Mouse (Mus musculus) limb, embryonic 14.5 days (tissue): Measurements from ENCODE around the gene Phactr2. TPM values are rescaled to one million over a fixed set of nuclear protein-coding genes. Genes with fewer than 3 reads are reported as not detected.

Source experiments
- ATAC-seq: fragments of 200-750 bp; cut with Nextera tagmentation; 2 replicates; pipeline ENCODE4 v1.8.0; 2017; ENCODE audit warnings: low read depth, moderate number of reproducible peaks, moderate TSS enrichment; ENCODE audit not compliant: low FRiP score
- DNase-seq: peaks from one replicate; pipeline ENCODE4 v3.0.0-alpha.2; 2015; ENCODE audit warnings: low spot score
- H3K27ac ChIP-seq: fragments of 300-500 bp; sonication (generic); replicated peaks from 2 replicates; pipeline ENCODE4 v1.5.1; 2014; ENCODE audit warnings: low read depth, mild to moderate bottlenecking, low read length, moderate library complexity, mixed read lengths
- H3K27me3 ChIP-seq: fragments of 300-500 bp; sonication (generic); 2 replicates; pipeline ENCODE4 v1.6.1; 2014; ENCODE audit warnings: low read length, mixed read lengths; ENCODE audit not compliant: control insufficient read depth, insufficient read depth
- H3K36me3 ChIP-seq: fragments of 300-500 bp; sonication (generic); 2 replicates; pipeline ENCODE4 v1.6.1; 2014; ENCODE audit warnings: mild to moderate bottlenecking, low read length, moderate library complexity, mixed read lengths; ENCODE audit not compliant: control insufficient read depth, insufficient read depth
- H3K4me1 ChIP-seq: fragments of 300-500 bp; sonication (generic); 2 replicates; pipeline ENCODE4 v1.6.1; 2014; ENCODE audit warnings: antibody characterized with exemption, low read length, mixed read lengths; ENCODE audit not compliant: control insufficient read depth, insufficient read depth
- H3K4me2 ChIP-seq: fragments of 300-500 bp; sonication (generic); replicated peaks from 2 replicates; pipeline ENCODE4 v1.6.1; 2014; ENCODE audit warnings: low read depth, mild to moderate bottlenecking, low read length, moderate library complexity; ENCODE audit not compliant: severe bottlenecking
- H3K4me3 ChIP-seq: fragments of 300-500 bp; sonication (generic); replicated peaks from 2 replicates; pipeline ENCODE4 v1.5.1; 2014; ENCODE audit warnings: low read length
- H3K9ac ChIP-seq: fragments of 300-500 bp; sonication (generic); 2 replicates; pipeline ENCODE4 v1.6.1; 2014; ENCODE audit warnings: mild to moderate bottlenecking, low read depth, low read length, moderate library complexity; ENCODE audit not compliant: severe bottlenecking
- H3K9me3 ChIP-seq: fragments of 300-500 bp; sonication (generic); 2 replicates; pipeline ENCODE4 v1.6.1; 2016; ENCODE audit warnings: low read length; ENCODE audit not compliant: control insufficient read depth
- POLR2A ChIP-seq: fragments of 200-500 bp; IDR thresholded peaks from 2 replicates; pipeline ENCODE4 v1.8.0; 2012; ENCODE audit warnings: inconsistent platforms, mild to moderate bottlenecking, moderate library complexity, borderline replicate concordance; ENCODE audit not compliant: insufficient read depth, insufficient read length; ENCODE audit errors: extremely low read depth
- WGBS: fragments of 180-500 bp; shearing (Covaris S2); extraction: QIAGEN DNeasy Blood & Tissue Kit; methylation state at CpG from one replicate; pipeline ENCODE4 v1.1.7; 2014; 5-methylcytosine and 5-hydroxymethylcytosine counted together
- polyA plus RNA-seq, 2 experiments: library from polyadenylated mRNA; depleted of rRNA in 1 of 2; stranded (reverse) in 1 of 2; unstranded in 1 of 2; fragments of >200 nt; fragmentation: Nextera tagmentation in 1 of 2; extraction: Ambion mirVana in 1 of 2; gene quantifications; 2 replicates each; pipeline versions ENCODE4 v1.2.1 to v1.2.3; 2012 to 2014

The Phactr2 gene
- polyA plus RNA-seq, 2 experiments: 20.0 to 36.5 TPM

DNA sequence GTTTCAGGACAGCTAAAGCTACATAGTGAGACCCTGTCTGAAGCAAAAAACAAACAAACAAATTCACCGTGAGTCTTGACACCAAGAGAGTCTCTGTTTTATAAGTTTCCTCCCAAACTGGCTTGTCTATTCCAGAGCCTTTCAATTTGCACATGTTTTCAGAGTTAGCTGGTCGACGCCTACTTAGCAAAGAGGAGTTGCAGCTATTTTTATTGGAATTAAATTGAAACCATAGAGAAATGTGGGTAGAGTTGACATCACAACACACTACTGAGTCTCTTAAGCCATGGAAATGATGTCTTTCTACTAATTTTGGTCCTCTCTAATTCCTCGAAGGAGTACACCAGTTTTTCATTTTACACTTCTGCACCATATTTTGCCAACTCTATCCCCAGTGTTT lies 313.3 kb downstream of the Phactr2 start:
- no peak for ATAC-seq

More for the DNA sequence above, 313.3 kb downstream of the Phactr2 start:
- Histone ChIP-seq H3K36me3 (no peaks in the 10 kb centered on the region), H3K27me3 (no peaks in the 10 kb centered on the region), H3K9me3 (no peaks in the 10 kb centered on the region), H3K27ac (no peak overlapping the region), H3K9ac (no peak overlapping the region), H3K4me2 (no peak overlapping the region), H3K4me1 (no peaks in the 10 kb centered on the region), H3K4me3 (no peak overlapping the region)
- 82% methylated on average over 4 of the region's 4 CpGs for whole genome bisulfite sequencing
- no peak for TF ChIP-seq POLR2A
- no peak for DNase-seq

Other genes starting within 250 kb of the Phactr2 start
- 23.3 and 33.1 TPM in 2 replicates for gene Fuca2, start 25.1 kb upstream of the Phactr2 start, polyA plus RNA-seq (2012; rRNA removed)
- gene Fuca2, start 25.1 kb upstream of the Phactr2 start, polyA plus RNA-seq (2014; fragmentation: Nextera tagmentation; extraction: Ambion mirVana): 55.7 and 55.8 TPM in 2 replicates
- 8.4 and 10.2 TPM in 2 replicates for gene Adat2, start 78.5 kb upstream of the Phactr2 start, polyA plus RNA-seq (2012; rRNA removed)
- 4.8 and 5.3 TPM in 2 replicates for gene Adat2, start 78.5 kb upstream of the Phactr2 start, polyA plus RNA-seq (2014; fragmentation: Nextera tagmentation; extraction: Ambion mirVana)
- gene Pex3, start 78.7 kb upstream of the Phactr2 start, polyA plus RNA-seq (2012; rRNA removed): 27.5 and 30.6 TPM in 2 replicates
- 32.2 and 32.6 TPM in 2 replicates for gene Pex3, start 78.7 kb upstream of the Phactr2 start, polyA plus RNA-seq (2014; fragmentation: Nextera tagmentation; extraction: Ambion mirVana)